Comparison of ENCODE assay signal across 15 mouse cellular contexts in the genomic region with DNA sequence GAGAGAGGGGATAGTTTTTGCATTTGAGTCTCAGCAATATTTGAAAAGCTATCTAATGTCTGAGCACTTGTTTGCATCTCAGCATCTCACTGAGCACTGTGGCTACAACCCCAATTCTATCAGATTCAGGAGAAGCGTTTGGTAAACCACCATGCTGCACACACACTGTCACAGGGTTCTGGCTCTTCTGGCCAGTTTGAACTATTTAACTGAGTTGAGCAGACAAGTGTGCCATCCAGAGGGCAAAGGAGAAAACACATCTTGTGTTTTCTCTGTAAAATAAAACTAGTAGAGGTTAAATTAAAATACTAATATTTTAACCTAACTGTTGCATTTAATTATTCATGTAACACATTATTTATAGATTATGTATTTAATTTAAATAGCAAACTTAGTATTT.
A peak's percentile ranks its signal among the peaks of the same experiment; 100 is the strongest.
DNase-seq lines count a peak whose midpoint lies in the region; ATAC-seq lines count a peak whose summit lies in the region.
"Had no signal": no experiment of that assay in that cellular context is flagged by ENCODE, and none has a peak within 500 bp of the region (broad histone marks: within the 10 kb centered on the region; RNA-seq: fewer than 3 reads in every experiment).

No protein-coding gene starts in this region.

- H3K4me2 ChIP-seq in hindbrain, embryonic 12.5 days (replicated peaks), result no peak overlapping the region
- H3K4me2 ChIP-seq in neural tube, embryonic 13.5 days, result no peak overlapping the region
- no peak overlapping the region for H3K4me2 ChIP-seq in forebrain, embryonic 12.5 days
- H3K4me2 ChIP-seq: embryonic facial prominence, embryonic 13.5 days; kidney, embryonic 15.5 days; lung, embryonic 15.5 days had no signal

- H3K4me1 ChIP-seq in hindbrain, embryonic 12.5 days, result no peaks in the 10 kb centered on the region
- H3K4me1 ChIP-seq in hindbrain, embryonic 10.5 days (replicated peaks), result no peaks in the 10 kb centered on the region
- H3K4me1 ChIP-seq in neural tube, embryonic 13.5 days (replicated peaks), result no peaks in the 10 kb centered on the region
- no peaks in the 10 kb centered on the region for H3K4me1 ChIP-seq in forebrain, embryonic 12.5 days
- H3K4me1 ChIP-seq: kidney, embryonic 15.5 days; limb, embryonic 10.5 days; lung, embryonic 15.5 days had no signal

- no peaks in the 10 kb centered on the region for H3K9me3 ChIP-seq in hindbrain, embryonic 12.5 days (replicated peaks)
- H3K9me3 ChIP-seq in hindbrain, embryonic 10.5 days, result no peaks in the 10 kb centered on the region
- H3K9me3 ChIP-seq in neural tube, embryonic 13.5 days, result no peaks in the 10 kb centered on the region
- no peaks in the 10 kb centered on the region for H3K9me3 ChIP-seq in forebrain, embryonic 12.5 days
- H3K9me3 ChIP-seq: embryonic facial prominence, embryonic 13.5 days; kidney, embryonic 15.5 days; limb, embryonic 10.5 days; lung, embryonic 15.5 days had no signal

- WGBS in hindbrain, embryonic 12.5 days, result 32% methylated on average over 1 of the region's 1 CpGs
- WGBS in hindbrain, embryonic 10.5 days, result 35% methylated on average over 1 of the region's 1 CpGs
- WGBS in neural tube, embryonic 13.5 days, result 15% methylated on average over 1 of the region's 1 CpGs
- WGBS in forebrain, embryonic 12.5 days, result 39% methylated on average over 1 of the region's 1 CpGs

- peak; percentile 68; the same call in 1 of the 2 replicates for ATAC-seq in hindbrain, embryonic 12.5 days (ENCODE audit: low FRiP score)
- ATAC-seq in neural tube, embryonic 13.5 days (ENCODE audit: low read depth), result peak; percentile 40; the same call in 1 of the 2 replicates
- peak; percentile 60; the same call in 1 of the 2 replicates for ATAC-seq in forebrain, embryonic 12.5 days (ENCODE audit: low FRiP score)

- no peaks in the 10 kb centered on the region for H3K27me3 ChIP-seq in hindbrain, embryonic 12.5 days
- H3K27me3 ChIP-seq in hindbrain, embryonic 10.5 days (ENCODE audit: insufficient read depth, poor library complexity, severe bottlenecking), result no peaks in the 10 kb centered on the region
- H3K27me3 ChIP-seq in neural tube, embryonic 13.5 days, result no peaks in the 10 kb centered on the region
- no peaks in the 10 kb centered on the region for H3K27me3 ChIP-seq in forebrain, embryonic 12.5 days
- H3K27me3 ChIP-seq: embryonic facial prominence, embryonic 13.5 days; kidney, embryonic 15.5 days; lung, embryonic 15.5 days had no signal

- no peaks in the 10 kb centered on the region for H3K36me3 ChIP-seq in hindbrain, embryonic 12.5 days
- H3K36me3 ChIP-seq in hindbrain, embryonic 10.5 days, result no peaks in the 10 kb centered on the region
- H3K36me3 ChIP-seq in neural tube, embryonic 13.5 days, result peaks cover 5% of the 10 kb centered on the region; the same call in 1 of the 2 replicates
- H3K36me3 ChIP-seq in forebrain, embryonic 12.5 days (replicated peaks), result no peaks in the 10 kb centered on the region; the same call in 1 of the 2 replicates
- H3K36me3 ChIP-seq: embryonic facial prominence, embryonic 13.5 days; kidney, embryonic 15.5 days; limb, embryonic 10.5 days; lung, embryonic 15.5 days had no signal

- DNase-seq in hindbrain, embryonic 10.5 days (ENCODE audit: low spot score), result no peak
- DNase-seq in neural tube, embryonic 10.5 days (ENCODE audit: extremely low spot score, low spot score), result no peak
- no peak for DNase-seq in layer of hippocampus, adult 9-11 months
- no peak for DNase-seq in layer of hippocampus, adult 8-10 months (ENCODE audit: low spot score in 2 of 2)
- no peak for DNase-seq in thymus, postnatal 36 days
- DNase-seq: gastrocnemius, postnatal 14 days; heart, postnatal 10 days; right cerebral cortex, postnatal 4 days had no signal

- no peak overlapping the region for H3K27ac ChIP-seq in hindbrain, embryonic 12.5 days
- no peak overlapping the region for H3K27ac ChIP-seq in hindbrain, embryonic 10.5 days
- no peak overlapping the region for H3K27ac ChIP-seq in neural tube, embryonic 13.5 days (replicated peaks)
- no peak overlapping the region for H3K27ac ChIP-seq in forebrain, embryonic 12.5 days
- H3K27ac ChIP-seq: embryonic facial prominence, embryonic 13.5 days; kidney, embryonic 15.5 days; limb, embryonic 10.5 days; lung, embryonic 15.5 days had no signal

- no peak overlapping the region for H3K9ac ChIP-seq in hindbrain, embryonic 12.5 days
- no peak overlapping the region for H3K9ac ChIP-seq in neural tube, embryonic 13.5 days
- H3K9ac ChIP-seq in forebrain, embryonic 12.5 days, result no peak overlapping the region
- H3K9ac ChIP-seq: embryonic facial prominence, embryonic 13.5 days; kidney, embryonic 15.5 days; lung, embryonic 15.5 days had no signal

- H3K4me3 ChIP-seq in hindbrain, embryonic 12.5 days, result no peak overlapping the region
- H3K4me3 ChIP-seq in hindbrain, embryonic 10.5 days, result no peak overlapping the region
- H3K4me3 ChIP-seq in neural tube, embryonic 13.5 days, result no peak overlapping the region
- no peak overlapping the region for H3K4me3 ChIP-seq in forebrain, embryonic 12.5 days (replicated peaks)
- H3K4me3 ChIP-seq: embryonic facial prominence, embryonic 13.5 days; kidney, embryonic 15.5 days; limb, embryonic 10.5 days; lung, embryonic 15.5 days had no signal
